Mouse (Mus musculus): ENCODE results near the gene Jtb. TPM values are rescaled to one million over a fixed set of nuclear protein-coding genes. Genes with fewer than 3 reads are reported as not detected.

Jtb gene
- polyA plus RNA-seq, 1 experiment from 2014 or later, result 98.9 TPM

DNA sequence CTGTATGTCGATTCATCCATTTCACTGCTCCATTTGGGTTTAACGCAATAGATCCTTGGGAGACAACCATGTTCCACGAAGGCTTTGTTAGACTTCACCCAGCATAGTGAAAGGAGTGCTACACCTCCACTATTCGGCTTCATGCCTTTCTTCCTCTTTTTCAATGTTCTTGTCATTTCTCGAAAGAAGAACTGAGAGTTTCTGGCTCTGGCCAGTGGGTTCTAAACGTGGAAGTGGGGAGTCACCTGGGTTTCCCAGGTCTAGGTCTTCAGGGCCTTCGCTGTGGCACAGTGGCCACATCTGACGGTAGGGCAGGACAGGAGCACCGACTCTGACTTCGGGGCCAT lies 33.3 kb downstream of the Jtb start:
- ATAC-seq (ENCODE audit: low read depth), result no peak
- 37% methylated on average over 10 of the region's 10 CpGs for WGBS
- H3K4me2 ChIP-seq (ENCODE audit: low read depth, low read length), result peak overlapping the region; percentile 65

GRCm38 (mm10) chr3:90265034-90265931 lies 33.9 kb downstream of the Jtb start, which contains the start of gene Dennd4b:
Gene Dennd4b (plus strand): TSS chr3:90265185.
- peak within 1 kb of the TSS; percentile 93 for H3K9ac ChIP-seq (replicated peaks; ENCODE audit: low read depth, low read length)
- H3K4me2 ChIP-seq (ENCODE audit: low read depth, low read length), result peak within 1 kb of the TSS; percentile 65
- peaks cover 7% of the 10 kb centered on the region for H3K4me1 ChIP-seq (ENCODE audit: control insufficient read depth, insufficient read depth, low read length)
- H3K4me3 ChIP-seq (ENCODE audit: low read depth, low read length), result peak within 1 kb of the TSS; percentile 86
- peak; percentile 82 for ATAC-seq (ENCODE audit: low read depth)
- H3K27ac ChIP-seq (ENCODE audit: low read depth, low read length), result peak within 1 kb of the TSS; percentile 93
- no peaks in the 10 kb centered on the region for H3K9me3 ChIP-seq (ENCODE audit: control insufficient read depth, low read length)
- peaks cover 29% of the 10 kb centered on the region for H3K36me3 ChIP-seq (ENCODE audit: control insufficient read depth, insufficient read depth, low read length)
- under 1% methylated on average over 49 of the region's 87 CpGs for WGBS
- H3K27me3 ChIP-seq (ENCODE audit: control insufficient read depth, insufficient read depth, low read length), result no peaks in the 10 kb centered on the region

More for the DNA sequence above, 33.3 kb downstream of the Jtb start:
- Histone ChIP-seq H3K4me1 (ENCODE audit: control insufficient read depth, insufficient read depth, low read length) (peaks cover 7% of the 10 kb centered on the region), H3K4me3 (ENCODE audit: low read depth, low read length) (peak overlapping the region; percentile 86), H3K9me3 (ENCODE audit: control insufficient read depth, low read length) (no peaks in the 10 kb centered on the region), H3K9ac (replicated peaks; ENCODE audit: low read depth, low read length) (peak overlapping the region; percentile 93), H3K27me3 (ENCODE audit: control insufficient read depth, insufficient read depth, low read length) (no peaks in the 10 kb centered on the region), H3K36me3 (ENCODE audit: control insufficient read depth, insufficient read depth, low read length) (peaks cover 36% of the 10 kb centered on the region), H3K27ac (ENCODE audit: low read depth, low read length) (peak overlapping the region; percentile 93)

GRCm38 (mm10) chr3:90265932-90266741 lies 34.7 kb downstream of the Jtb start:
- WGBS, result 26% methylated on average over 16 of the region's 16 CpGs
- no peaks in the 10 kb centered on the region for H3K9me3 ChIP-seq (ENCODE audit: control insufficient read depth, low read length)

GRCm38 (mm10) chr3:90266901-90267775 lies 35.7 kb downstream of the Jtb start:
- ATAC-seq (ENCODE audit: low read depth), result no peak
- 94% methylated on average over 20 of the region's 20 CpGs for WGBS
- H3K9me3 ChIP-seq (ENCODE audit: control insufficient read depth, low read length), result no peaks in the 10 kb centered on the region
- H3K27ac ChIP-seq (ENCODE audit: low read depth, low read length), result no peak overlapping the region
- H3K36me3 ChIP-seq (ENCODE audit: control insufficient read depth, insufficient read depth, low read length), result peaks cover 21% of the 10 kb centered on the region
- peaks cover 7% of the 10 kb centered on the region for H3K4me1 ChIP-seq (ENCODE audit: control insufficient read depth, insufficient read depth, low read length)
- H3K4me2 ChIP-seq (ENCODE audit: low read depth, low read length), result no peak overlapping the region
- H3K27me3 ChIP-seq (ENCODE audit: control insufficient read depth, insufficient read depth, low read length), result no peaks in the 10 kb centered on the region
- no peak overlapping the region for H3K9ac ChIP-seq (replicated peaks; ENCODE audit: low read depth, low read length)
- H3K4me3 ChIP-seq (ENCODE audit: low read depth, low read length), result no peak overlapping the region

More at GRCm38 (mm10) chr3:90265932-90266741, 34.7 kb downstream of the Jtb start:
- Histone ChIP-seq H3K9ac (replicated peaks; ENCODE audit: low read depth, low read length) (peak overlapping the region; percentile 93), H3K4me3 (ENCODE audit: low read depth, low read length) (peak overlapping the region; percentile 86), H3K4me1 (ENCODE audit: control insufficient read depth, insufficient read depth, low read length) (peaks cover 7% of the 10 kb centered on the region), H3K27ac (ENCODE audit: low read depth, low read length) (peak overlapping the region; percentile 93), H3K27me3 (ENCODE audit: control insufficient read depth, insufficient read depth, low read length) (no peaks in the 10 kb centered on the region), H3K36me3 (ENCODE audit: control insufficient read depth, insufficient read depth, low read length) (peaks cover 26% of the 10 kb centered on the region), H3K4me2 (ENCODE audit: low read depth, low read length) (peak overlapping the region; percentile 65)
- peak; percentile 39 for ATAC-seq (ENCODE audit: low read depth)

- H3K4me3 ChIP-seq (ENCODE audit: low read depth, low read length), result no peak overlapping the region
- no peaks in the 10 kb centered on the region for H3K27me3 ChIP-seq (ENCODE audit: control insufficient read depth, insufficient read depth, low read length)
- H3K4me1 ChIP-seq (ENCODE audit: control insufficient read depth, insufficient read depth, low read length), result peaks cover 7% of the 10 kb centered on the region
- no peak for ATAC-seq (ENCODE audit: low read depth)
- no peak overlapping the region for H3K4me2 ChIP-seq (ENCODE audit: low read depth, low read length)
- WGBS, result 95% methylated on average over 11 of the region's 11 CpGs
- peaks cover 23% of the 10 kb centered on the region for H3K36me3 ChIP-seq (ENCODE audit: control insufficient read depth, insufficient read depth, low read length)
- H3K27ac ChIP-seq (ENCODE audit: low read depth, low read length), result no peak overlapping the region
- H3K9me3 ChIP-seq (ENCODE audit: control insufficient read depth, low read length), result no peaks in the 10 kb centered on the region
- H3K9ac ChIP-seq (replicated peaks; ENCODE audit: low read depth, low read length), result no peak overlapping the region
These were observed 36.8 kb downstream of the Jtb start for GRCm38 (mm10) chr3:90268190-90268589.

DNA sequence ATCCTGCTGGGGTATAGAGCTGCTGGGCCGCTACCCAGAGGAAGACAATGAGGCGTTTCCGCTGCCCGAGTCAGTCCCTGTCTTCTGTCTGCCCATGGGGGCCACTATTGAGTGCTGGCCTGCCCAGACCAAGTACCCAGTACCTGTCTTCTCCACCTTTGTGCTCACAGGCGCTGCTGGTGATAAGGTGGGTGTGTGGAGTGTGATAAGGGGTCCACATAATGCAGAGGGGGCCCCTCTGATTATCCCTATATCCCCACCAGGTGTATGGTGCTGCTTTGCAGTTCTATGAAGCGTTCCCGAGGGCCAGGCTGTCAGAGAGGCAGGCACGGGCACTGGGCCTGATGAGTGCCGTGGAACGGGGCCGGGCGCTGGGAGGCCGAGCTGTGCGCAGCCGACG lies 37.6 kb downstream of the Jtb start:
- no peak overlapping the region for H3K4me3 ChIP-seq (ENCODE audit: low read depth, low read length)
- H3K9me3 ChIP-seq (ENCODE audit: control insufficient read depth, low read length), result no peaks in the 10 kb centered on the region
- no peak overlapping the region for H3K4me2 ChIP-seq (ENCODE audit: low read depth, low read length)
- ATAC-seq (ENCODE audit: low read depth), result no peak
- H3K4me1 ChIP-seq (ENCODE audit: control insufficient read depth, insufficient read depth, low read length), result peaks cover 7% of the 10 kb centered on the region
- H3K27me3 ChIP-seq (ENCODE audit: control insufficient read depth, insufficient read depth, low read length), result no peaks in the 10 kb centered on the region
- no peak overlapping the region for H3K27ac ChIP-seq (ENCODE audit: low read depth, low read length)
- no peak overlapping the region for H3K9ac ChIP-seq (replicated peaks; ENCODE audit: low read depth, low read length)
- H3K36me3 ChIP-seq (ENCODE audit: control insufficient read depth, insufficient read depth, low read length), result peaks cover 15% of the 10 kb centered on the region; the same call in 1 of the 2 replicates
- WGBS, result 90% methylated on average over 16 of the region's 16 CpGs

- no peak for ATAC-seq (ENCODE audit: low read depth)
- H3K4me1 ChIP-seq (ENCODE audit: control insufficient read depth, insufficient read depth, low read length), result peaks cover 7% of the 10 kb centered on the region
- no peaks in the 10 kb centered on the region for H3K27me3 ChIP-seq (ENCODE audit: control insufficient read depth, insufficient read depth, low read length)
- H3K4me3 ChIP-seq (ENCODE audit: low read depth, low read length), result no peak overlapping the region
- peaks cover 20% of the 10 kb centered on the region; the same call in 1 of the 2 replicates for H3K36me3 ChIP-seq (ENCODE audit: control insufficient read depth, insufficient read depth, low read length)
- no peak overlapping the region for H3K27ac ChIP-seq (ENCODE audit: low read depth, low read length)
- H3K9ac ChIP-seq (replicated peaks; ENCODE audit: low read depth, low read length), result no peak overlapping the region
- 98% methylated on average over 8 of the region's 8 CpGs for WGBS
- H3K4me2 ChIP-seq (ENCODE audit: low read depth, low read length), result no peak overlapping the region
- H3K9me3 ChIP-seq (ENCODE audit: control insufficient read depth, low read length), result no peaks in the 10 kb centered on the region
These were observed 39.4 kb downstream of the Jtb start for GRCm38 (mm10) chr3:90270784-90271183.

DNA sequence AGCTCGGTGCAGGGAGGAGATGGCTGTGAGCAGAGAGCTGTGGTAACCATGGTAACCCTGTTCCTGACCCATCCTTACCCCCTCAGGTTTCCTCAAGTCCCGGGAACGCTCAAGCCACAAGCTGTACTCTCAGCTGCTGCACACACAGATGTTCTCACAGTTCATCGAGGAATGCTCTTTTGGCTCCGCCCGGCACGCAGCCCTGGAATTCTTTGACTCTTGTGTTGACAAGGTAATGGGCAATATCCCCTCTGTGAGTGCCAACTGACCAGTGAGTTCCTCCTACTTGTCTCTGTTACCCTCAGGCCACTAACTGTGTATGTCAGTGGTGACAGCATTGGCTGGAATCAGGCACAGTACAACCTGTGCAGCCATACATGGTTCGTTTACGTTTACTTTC lies 40.8 kb downstream of the Jtb start:
- Histone ChIP-seq H3K9me3 (ENCODE audit: control insufficient read depth, low read length) (no peaks in the 10 kb centered on the region), H3K4me2 (ENCODE audit: low read depth, low read length) (no peak overlapping the region), H3K36me3 (ENCODE audit: control insufficient read depth, insufficient read depth, low read length) (peaks cover 25% of the 10 kb centered on the region), H3K27ac (ENCODE audit: low read depth, low read length) (no peak overlapping the region), H3K27me3 (ENCODE audit: control insufficient read depth, insufficient read depth, low read length) (no peaks in the 10 kb centered on the region), H3K4me3 (ENCODE audit: low read depth, low read length) (no peak overlapping the region), H3K4me1 (ENCODE audit: control insufficient read depth, insufficient read depth, low read length) (no peaks in the 10 kb centered on the region), H3K9ac (replicated peaks; ENCODE audit: low read depth, low read length) (no peak overlapping the region)
- WGBS, result 64% methylated on average over 9 of the region's 9 CpGs
- ATAC-seq (ENCODE audit: low read depth), result no peak
